Mouse (Mus musculus) kidney, adult 2 months (tissue): ENCODE results near the gene Pcdh11x.

ENCODE experiments used
- CTCF ChIP-seq: fragments of 200-500 bp; conservative IDR thresholded peaks from 2 replicates; pipeline ENCODE4 v1.5.1; 2011; ENCODE audit warnings: low read depth, mild to moderate bottlenecking, control low read depth, low read length, moderate library complexity, mixed read lengths; ENCODE audit not compliant: insufficient read depth, insufficient read length
- POLR2A ChIP-seq: fragments of 200-500 bp; IDR thresholded peaks from one replicate; pipeline ENCODE4 v1.6.1; 2011; ENCODE audit warnings: low read depth, low read length, control low read depth

- no peak for TF ChIP-seq CTCF
- no peak for TF ChIP-seq POLR2A
These were observed 4.5 kb upstream of the Pcdh11x start for GRCm38 (mm10) chrX:120285522-120285921.
